Mouse (Mus musculus): Measurements from ENCODE around the gene B3galt1. TPM values are rescaled to one million over a fixed set of nuclear protein-coding genes. Genes with fewer than 3 reads are reported as not detected.

The B3galt1 gene
- polyA plus RNA-seq, 1 experiment from 2014 or later = 9.2 TPM

- no peak overlapping the region for H3K4me3 ChIP-seq (replicated peaks)
- 87% methylated on average over 3 of the region's 3 CpGs for WGBS
- no peak overlapping the region for H3K27ac ChIP-seq
- no peak overlapping the region for H3K9ac ChIP-seq (replicated peaks)
- H3K9me3 ChIP-seq = no peaks in the 10 kb centered on the region
- H3K36me3 ChIP-seq = no peaks in the 10 kb centered on the region
- H3K4me2 ChIP-seq = no peak overlapping the region
- H3K4me1 ChIP-seq (replicated peaks) = no peaks in the 10 kb centered on the region
- no peaks in the 10 kb centered on the region for H3K27me3 ChIP-seq
- ATAC-seq (ENCODE audit: insufficient number of reproducible peaks, insufficient read depth, low FRiP score, low TSS enrichment, low read depth) = no peak
These were observed 285.1 kb downstream of the B3galt1 start for GRCm38 (mm10) chr2:67850725-67851124.

- H3K4me2 ChIP-seq = no peak overlapping the region
- no peak overlapping the region for H3K27ac ChIP-seq
- no peak for ATAC-seq (ENCODE audit: insufficient number of reproducible peaks, insufficient read depth, low FRiP score, low TSS enrichment, low read depth)
- no peaks in the 10 kb centered on the region for H3K9me3 ChIP-seq
- H3K9ac ChIP-seq (replicated peaks) = no peak overlapping the region
- no peak overlapping the region for H3K4me3 ChIP-seq (replicated peaks)
- no peaks in the 10 kb centered on the region for H3K4me1 ChIP-seq (replicated peaks)
- H3K36me3 ChIP-seq = no peaks in the 10 kb centered on the region
- 97% methylated on average over 2 of the region's 2 CpGs for WGBS
- no peaks in the 10 kb centered on the region for H3K27me3 ChIP-seq
These were observed 292.7 kb downstream of the B3galt1 start for GRCm38 (mm10) chr2:67858340-67858739.

- H3K27ac ChIP-seq = no peak overlapping the region
- no peaks in the 10 kb centered on the region for H3K4me1 ChIP-seq (replicated peaks)
- WGBS = 69% methylated on average over 2 of the region's 2 CpGs
- H3K4me3 ChIP-seq (replicated peaks) = no peak overlapping the region
- ATAC-seq (ENCODE audit: insufficient number of reproducible peaks, insufficient read depth, low FRiP score, low TSS enrichment, low read depth) = no peak
- H3K36me3 ChIP-seq = no peaks in the 10 kb centered on the region
- no peak overlapping the region for H3K9ac ChIP-seq (replicated peaks)
- H3K9me3 ChIP-seq = no peaks in the 10 kb centered on the region
- no peak overlapping the region for H3K4me2 ChIP-seq
- H3K27me3 ChIP-seq = no peaks in the 10 kb centered on the region
These were observed 293.3 kb downstream of the B3galt1 start for GRCm38 (mm10) chr2:67859004-67859403.

DNA sequence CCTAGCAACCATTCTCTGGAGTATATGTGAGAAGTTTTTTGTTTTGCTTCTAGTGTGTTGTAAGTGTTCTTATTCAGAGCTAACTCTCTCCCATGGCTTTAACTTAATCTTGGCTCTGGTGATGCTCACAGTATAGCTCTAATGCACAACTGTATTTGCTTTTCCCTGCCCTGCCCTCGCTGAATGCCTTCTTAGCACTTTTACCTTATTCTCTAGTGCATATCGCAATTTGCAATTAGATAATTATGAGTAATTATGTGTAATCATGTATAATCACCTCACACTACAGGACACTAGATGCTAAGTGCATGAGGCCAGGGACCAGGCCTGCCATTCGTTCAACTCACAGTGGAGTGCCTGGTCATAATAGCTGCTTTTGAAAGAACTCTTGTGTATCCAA lies 307.7 kb downstream of the B3galt1 start:
- Histone ChIP-seq H3K27me3 (no peaks in the 10 kb centered on the region), H3K4me2 (no peak overlapping the region), H3K9ac (replicated peaks) (no peak overlapping the region), H3K27ac (no peak overlapping the region), H3K4me3 (replicated peaks) (no peak overlapping the region), H3K4me1 (replicated peaks) (no peaks in the 10 kb centered on the region), H3K9me3 (no peaks in the 10 kb centered on the region), H3K36me3 (no peaks in the 10 kb centered on the region)
- ATAC-seq (ENCODE audit: insufficient number of reproducible peaks, insufficient read depth, low FRiP score, low TSS enrichment, low read depth) = no peak
- WGBS = 76% methylated on average over 3 of the region's 3 CpGs

GRCm38 (mm10) chr2:67879836-67880235 lies 314.2 kb downstream of the B3galt1 start:
- 75% methylated on average over 3 of the region's 3 CpGs for WGBS
- Histone ChIP-seq H3K4me1 (replicated peaks) (no peaks in the 10 kb centered on the region), H3K4me2 (no peak overlapping the region), H3K9ac (replicated peaks) (no peak overlapping the region), H3K4me3 (replicated peaks) (no peak overlapping the region), H3K36me3 (no peaks in the 10 kb centered on the region), H3K9me3 (no peaks in the 10 kb centered on the region), H3K27me3 (no peaks in the 10 kb centered on the region), H3K27ac (no peak overlapping the region)
- ATAC-seq (ENCODE audit: insufficient number of reproducible peaks, insufficient read depth, low FRiP score, low TSS enrichment, low read depth) = no peak

- no peak for ATAC-seq (ENCODE audit: insufficient number of reproducible peaks, insufficient read depth, low FRiP score, low TSS enrichment, low read depth)
- Histone ChIP-seq H3K27me3 (no peaks in the 10 kb centered on the region), H3K27ac (no peak overlapping the region), H3K4me2 (no peak overlapping the region), H3K9me3 (no peaks in the 10 kb centered on the region), H3K4me3 (replicated peaks) (no peak overlapping the region), H3K36me3 (no peaks in the 10 kb centered on the region), H3K9ac (replicated peaks) (no peak overlapping the region), H3K4me1 (replicated peaks) (no peaks in the 10 kb centered on the region)
- 81% methylated on average over 1 of the region's 1 CpGs for WGBS
These were observed 316.1 kb downstream of the B3galt1 start for GRCm38 (mm10) chr2:67881713-67882281.

GRCm38 (mm10) chr2:67897956-67898689 lies 332.5 kb downstream of the B3galt1 start:
- H3K9ac ChIP-seq (replicated peaks) = no peak overlapping the region
- ATAC-seq (ENCODE audit: insufficient number of reproducible peaks, insufficient read depth, low FRiP score, low TSS enrichment, low read depth) = no peak
- no peak overlapping the region for H3K4me2 ChIP-seq
- no peaks in the 10 kb centered on the region for H3K36me3 ChIP-seq
- whole genome bisulfite sequencing = 74% methylated on average over 2 of the region's 2 CpGs
- no peaks in the 10 kb centered on the region for H3K4me1 ChIP-seq (replicated peaks)
- H3K9me3 ChIP-seq = no peaks in the 10 kb centered on the region
- H3K27me3 ChIP-seq = no peaks in the 10 kb centered on the region
- no peak overlapping the region for H3K4me3 ChIP-seq (replicated peaks)
- no peak overlapping the region for H3K27ac ChIP-seq

- 89% methylated on average over 6 of the region's 6 CpGs for WGBS
These were observed 335.9 kb downstream of the B3galt1 start for GRCm38 (mm10) chr2:67901574-67901973.

GRCm38 (mm10) chr2:67902651-67903292 lies 337.1 kb downstream of the B3galt1 start:
- Histone ChIP-seq H3K36me3 (no peaks in the 10 kb centered on the region), H3K27me3 (no peaks in the 10 kb centered on the region), H3K4me2 (no peak overlapping the region), H3K4me1 (replicated peaks) (no peaks in the 10 kb centered on the region), H3K4me3 (replicated peaks) (no peak overlapping the region), H3K9me3 (no peaks in the 10 kb centered on the region), H3K9ac (replicated peaks) (no peak overlapping the region), H3K27ac (no peak overlapping the region)
- 78% methylated on average over 8 of the region's 8 CpGs for WGBS
- no peak for ATAC-seq (ENCODE audit: insufficient number of reproducible peaks, insufficient read depth, low FRiP score, low TSS enrichment, low read depth)

More at GRCm38 (mm10) chr2:67901574-67901973, 335.9 kb downstream of the B3galt1 start:
- Histone ChIP-seq H3K4me1 (replicated peaks) (no peaks in the 10 kb centered on the region), H3K36me3 (no peaks in the 10 kb centered on the region), H3K9me3 (no peaks in the 10 kb centered on the region), H3K27ac (no peak overlapping the region), H3K4me3 (replicated peaks) (no peak overlapping the region), H3K27me3 (no peaks in the 10 kb centered on the region), H3K9ac (replicated peaks) (no peak overlapping the region), H3K4me2 (no peak overlapping the region)
- ATAC-seq (ENCODE audit: insufficient number of reproducible peaks, insufficient read depth, low FRiP score, low TSS enrichment, low read depth) = no peak

DNA sequence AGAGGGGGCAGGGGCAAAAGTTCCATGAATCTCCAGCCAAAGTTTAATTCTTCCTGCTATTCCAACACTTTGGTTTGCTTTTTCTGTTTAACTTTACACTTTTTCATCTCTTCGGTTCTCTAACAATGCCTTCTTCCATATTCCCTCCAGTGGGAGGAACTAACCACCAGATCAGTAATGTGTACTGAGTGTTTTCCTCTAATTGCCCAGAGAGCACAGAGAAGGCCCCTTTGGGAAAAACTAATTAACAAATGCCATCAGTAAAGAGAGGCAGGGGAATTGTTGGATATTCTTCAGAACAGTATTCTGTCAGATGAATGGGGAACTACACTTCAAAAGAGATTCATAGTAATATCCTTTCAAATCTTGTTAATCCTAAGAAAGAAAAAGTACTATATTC lies 338.1 kb downstream of the B3galt1 start:
- no peaks in the 10 kb centered on the region for H3K4me1 ChIP-seq (replicated peaks)
- no peak overlapping the region for H3K9ac ChIP-seq (replicated peaks)
- H3K27ac ChIP-seq = no peak overlapping the region
- no peaks in the 10 kb centered on the region for H3K9me3 ChIP-seq
- H3K36me3 ChIP-seq = no peaks in the 10 kb centered on the region
- ATAC-seq (ENCODE audit: insufficient number of reproducible peaks, insufficient read depth, low FRiP score, low TSS enrichment, low read depth) = no peak
- no peak overlapping the region for H3K4me3 ChIP-seq (replicated peaks)
- H3K27me3 ChIP-seq = no peaks in the 10 kb centered on the region
- no peak overlapping the region for H3K4me2 ChIP-seq
- WGBS = 91% methylated on average over 1 of the region's 1 CpGs

DNA sequence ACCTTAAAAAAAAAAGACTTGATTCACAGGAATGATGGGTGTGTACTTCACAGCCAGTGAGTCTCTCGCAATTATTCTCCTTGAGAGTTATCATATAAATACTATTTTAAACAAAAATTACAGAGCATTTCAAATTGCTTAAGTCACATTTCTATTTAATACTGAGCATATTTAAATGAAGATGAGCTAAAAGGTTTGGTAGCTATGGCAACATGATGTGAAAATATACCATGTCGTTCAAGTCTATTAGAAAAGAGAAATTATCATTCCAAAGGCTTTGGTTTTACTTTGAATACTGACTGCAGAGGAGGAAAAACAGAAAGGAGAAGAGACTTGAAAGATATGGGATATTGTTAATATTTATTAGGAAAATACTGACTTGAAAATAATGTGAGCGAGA lies 366.3 kb downstream of the B3galt1 start:
- no peak overlapping the region for H3K9ac ChIP-seq (replicated peaks)
- no peaks in the 10 kb centered on the region for H3K9me3 ChIP-seq
- H3K27me3 ChIP-seq = no peaks in the 10 kb centered on the region
- WGBS = 85% methylated on average over 3 of the region's 3 CpGs
- H3K4me2 ChIP-seq = no peak overlapping the region
- no peaks in the 10 kb centered on the region for H3K36me3 ChIP-seq
- no peaks in the 10 kb centered on the region for H3K4me1 ChIP-seq (replicated peaks)
- ATAC-seq (ENCODE audit: insufficient number of reproducible peaks, insufficient read depth, low FRiP score, low TSS enrichment, low read depth) = no peak
- no peak overlapping the region for H3K27ac ChIP-seq
- H3K4me3 ChIP-seq (replicated peaks) = no peak overlapping the region
